Mouse (Mus musculus): ENCODE data around the gene Enkd1. TPM values are rescaled to one million over a fixed set of nuclear protein-coding genes. Genes with fewer than 3 reads are reported as not detected.

Enkd1 gene
- total RNA-seq, 2 experiments from 2014 or later = 2.0 to 3.7 TPM

DNA sequence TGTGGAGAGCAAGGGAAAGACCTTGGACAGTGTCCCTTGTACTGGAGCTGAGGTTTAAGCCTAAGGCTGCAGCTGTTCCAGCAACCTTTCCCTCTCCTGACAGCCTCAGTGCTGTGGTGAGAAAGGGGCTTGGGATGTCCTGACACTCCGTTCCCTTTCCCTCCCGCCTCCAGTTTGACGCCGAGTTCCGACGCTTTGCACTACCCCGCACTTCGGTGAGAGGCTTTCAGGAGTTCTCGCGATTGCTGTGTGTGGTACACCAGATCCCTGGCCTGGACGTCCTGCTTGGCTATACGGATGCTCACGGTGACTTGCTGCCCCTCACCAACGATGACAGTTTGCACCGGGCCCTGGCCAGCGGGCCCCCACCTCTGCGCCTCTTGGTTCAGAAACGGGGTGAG, 6.0 kb downstream of the Enkd1 start:
- no peak for DNase-seq

DNA sequence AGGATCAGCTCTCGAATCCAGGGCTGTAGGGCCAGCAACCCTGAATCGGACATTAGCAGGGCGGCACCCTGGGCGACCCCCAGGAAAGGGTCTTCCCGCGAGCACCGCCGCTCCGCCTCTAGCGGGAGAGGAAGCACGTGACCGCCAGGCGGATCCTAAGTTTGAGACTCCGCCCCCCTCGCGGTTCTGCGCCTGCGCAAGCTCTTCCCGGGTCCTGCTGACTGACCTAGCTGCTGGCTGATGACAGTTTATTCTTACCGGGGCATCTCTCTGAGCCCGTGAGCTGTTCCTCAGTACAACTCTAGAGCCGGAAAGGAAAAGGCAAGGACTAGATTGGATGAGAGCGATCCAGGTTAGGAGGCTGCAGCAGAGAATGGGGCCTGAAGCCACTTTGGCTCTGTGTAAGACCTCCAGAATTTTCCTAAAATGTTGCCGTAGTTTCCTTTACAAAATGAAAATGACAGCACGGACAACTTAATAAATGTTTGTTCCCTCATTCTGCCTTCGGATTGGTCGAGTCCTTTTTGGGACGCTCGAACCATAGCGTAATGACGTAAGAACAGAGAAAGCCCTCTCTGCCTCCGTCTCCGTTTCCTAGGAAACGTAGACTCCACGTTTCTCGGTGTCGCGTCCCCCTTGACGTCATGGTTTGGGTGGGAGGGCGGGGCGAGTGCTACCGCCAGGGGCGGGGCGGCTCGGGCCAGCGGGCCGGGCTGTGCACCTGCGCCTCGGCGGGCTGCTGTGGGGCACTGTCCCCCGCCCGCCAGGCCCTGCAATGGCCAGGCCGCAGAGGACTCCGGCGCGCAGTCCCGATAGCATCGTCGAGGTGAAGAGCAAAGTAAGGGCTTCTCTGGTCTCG, 6.8 kb downstream of the Enkd1 start, which contains the start of the genes Acd and Pard6a:
Acd (minus strand) TSS at position 137 of the 859 bp plus-strand sequence.
Pard6a (plus strand) TSS at position 183 of the 859 bp plus-strand sequence.
- peak; percentile 98 for DNase-seq

DNA sequence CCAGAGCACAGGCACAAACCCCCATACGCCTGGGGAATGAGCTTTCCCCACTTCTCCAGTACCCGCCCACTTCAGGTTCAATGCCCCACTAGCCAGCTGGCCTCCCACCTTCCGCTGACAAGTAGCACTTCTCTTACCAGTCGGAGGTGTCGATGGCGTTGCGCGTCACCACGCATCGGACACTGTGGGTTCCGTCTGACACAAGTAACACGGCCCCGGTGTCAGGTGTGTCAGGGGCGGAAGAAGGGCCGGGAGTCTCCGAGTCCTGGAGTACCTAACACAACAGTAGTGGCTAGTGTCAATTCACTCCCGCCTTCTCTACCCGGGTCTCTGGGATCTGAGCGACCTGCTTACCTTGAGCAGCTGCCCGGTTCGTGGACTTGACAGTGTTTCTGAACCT, 7.4 kb downstream of the Enkd1 start:
- peak; percentile 44 for DNase-seq

DNA sequence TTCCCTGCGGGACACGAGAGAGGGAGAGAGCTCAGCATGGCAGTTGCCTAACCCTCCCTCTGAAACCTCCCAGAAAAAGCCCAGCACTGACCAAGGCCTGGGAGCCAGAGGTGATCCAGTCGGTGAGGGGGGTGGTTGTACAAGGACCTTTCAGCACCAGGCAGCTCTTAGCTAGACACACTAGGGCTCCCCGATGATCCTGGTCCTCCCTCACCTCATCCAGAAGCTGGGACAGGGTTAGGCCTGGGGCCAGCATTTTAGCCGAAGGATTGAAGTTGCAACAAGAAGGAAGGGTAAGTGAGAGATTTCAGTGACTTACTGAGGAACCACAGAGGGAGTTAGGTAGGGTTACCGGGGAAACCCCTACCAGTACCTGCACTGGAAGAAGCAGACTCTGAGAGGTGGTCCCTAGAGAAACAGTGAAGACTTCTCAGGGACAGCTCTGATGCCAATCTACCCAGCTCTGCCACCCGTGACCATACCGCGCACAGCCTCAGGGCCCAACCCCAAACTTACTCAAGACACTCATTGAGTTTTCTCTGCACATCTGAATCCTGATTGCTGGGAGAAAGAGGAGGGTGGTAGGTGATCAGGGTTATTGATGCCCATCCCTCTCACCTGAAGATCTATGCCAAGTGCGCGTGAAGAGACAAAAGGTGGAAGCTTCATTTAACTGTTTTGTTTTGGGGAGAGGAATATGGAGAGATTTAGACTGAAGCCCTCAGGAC, 8.4 kb downstream of the Enkd1 start:
- no peak for DNase-seq

DNA sequence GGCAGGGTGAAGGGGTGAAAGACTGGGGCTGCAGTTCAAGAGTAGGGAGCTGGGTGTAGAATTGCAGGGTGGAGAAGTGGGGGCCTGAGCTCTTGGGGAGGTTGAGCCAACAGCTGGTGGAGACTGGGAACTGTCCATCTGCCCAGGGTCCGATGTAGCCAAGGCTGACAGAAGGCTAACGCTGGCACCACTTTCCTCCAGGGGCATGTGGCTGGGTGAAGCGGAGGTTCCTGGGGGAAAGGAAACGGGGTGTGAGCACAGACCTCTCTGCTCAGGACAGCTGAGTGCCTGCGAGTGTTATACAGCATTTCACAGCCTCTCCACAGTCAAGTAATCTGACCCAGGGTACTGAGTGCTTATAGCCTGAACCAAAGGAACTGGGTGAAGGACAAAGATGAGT, 9.3 kb downstream of the Enkd1 start:
- DNase-seq = no peak

DNA sequence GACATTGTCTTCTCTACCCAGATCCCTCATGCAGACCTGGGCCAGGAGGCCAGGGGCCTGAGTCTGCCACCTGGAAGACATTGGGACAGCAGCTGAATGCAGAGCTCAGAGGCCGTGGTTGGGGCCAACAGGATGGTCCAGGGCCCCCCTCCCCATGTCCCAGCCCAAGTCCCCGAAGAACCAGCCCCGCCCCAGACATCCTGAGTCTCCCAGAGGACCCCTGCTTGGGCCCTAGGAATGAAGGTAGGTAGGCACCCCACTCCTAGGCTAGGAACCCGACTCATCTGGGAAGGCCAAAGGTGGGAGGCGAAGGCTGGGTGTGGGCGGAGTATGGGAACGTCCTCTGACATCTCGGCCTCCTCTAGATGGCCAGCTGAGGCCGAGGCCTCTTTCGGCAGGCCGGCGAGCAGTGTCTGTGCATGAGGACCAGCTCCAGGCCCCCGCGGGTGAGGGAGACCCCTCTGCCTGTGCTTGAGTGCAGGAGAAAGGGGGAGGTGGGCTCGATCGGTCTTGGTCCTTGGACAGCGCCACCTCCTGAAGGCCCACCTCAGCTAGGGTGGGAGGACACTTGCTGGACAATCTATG, 10.7 kb downstream of the Enkd1 start:
- no peak for DNase-seq

DNA sequence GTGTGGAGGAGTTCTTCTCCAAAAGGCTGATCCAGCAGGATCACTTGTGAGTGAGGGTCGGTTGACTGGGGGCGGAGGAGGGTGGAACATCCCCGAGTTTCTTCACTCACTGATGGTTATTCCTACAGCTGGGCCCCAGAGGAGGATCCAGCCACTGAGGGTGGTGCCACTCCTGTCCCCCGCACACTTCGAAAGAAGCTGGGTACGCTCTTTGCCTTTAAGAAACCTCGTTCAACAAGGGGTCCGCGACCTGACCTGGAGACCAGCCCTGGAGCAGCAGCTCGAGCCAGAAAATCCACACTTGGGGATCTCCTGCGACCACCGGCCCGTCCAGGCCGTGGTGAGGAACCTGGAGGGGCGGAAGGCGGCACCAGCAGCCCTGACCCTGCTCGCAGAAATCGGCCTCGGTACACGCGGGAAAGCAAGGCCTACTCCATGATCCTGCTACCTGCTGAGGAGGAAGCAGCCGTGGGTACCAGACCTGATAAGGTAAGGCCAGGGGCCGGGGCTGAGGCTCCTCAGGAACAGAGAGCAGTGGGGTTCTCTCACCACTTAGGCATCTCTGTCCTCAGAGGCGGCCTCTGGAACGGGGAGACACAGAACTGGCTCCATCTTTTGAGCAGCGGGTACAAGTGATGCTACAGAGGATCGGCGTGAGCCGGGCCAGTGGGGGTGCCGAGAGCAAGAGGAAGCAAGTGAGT, 12.8 kb downstream of the Enkd1 start:
- DNase-seq = no peak

DNA sequence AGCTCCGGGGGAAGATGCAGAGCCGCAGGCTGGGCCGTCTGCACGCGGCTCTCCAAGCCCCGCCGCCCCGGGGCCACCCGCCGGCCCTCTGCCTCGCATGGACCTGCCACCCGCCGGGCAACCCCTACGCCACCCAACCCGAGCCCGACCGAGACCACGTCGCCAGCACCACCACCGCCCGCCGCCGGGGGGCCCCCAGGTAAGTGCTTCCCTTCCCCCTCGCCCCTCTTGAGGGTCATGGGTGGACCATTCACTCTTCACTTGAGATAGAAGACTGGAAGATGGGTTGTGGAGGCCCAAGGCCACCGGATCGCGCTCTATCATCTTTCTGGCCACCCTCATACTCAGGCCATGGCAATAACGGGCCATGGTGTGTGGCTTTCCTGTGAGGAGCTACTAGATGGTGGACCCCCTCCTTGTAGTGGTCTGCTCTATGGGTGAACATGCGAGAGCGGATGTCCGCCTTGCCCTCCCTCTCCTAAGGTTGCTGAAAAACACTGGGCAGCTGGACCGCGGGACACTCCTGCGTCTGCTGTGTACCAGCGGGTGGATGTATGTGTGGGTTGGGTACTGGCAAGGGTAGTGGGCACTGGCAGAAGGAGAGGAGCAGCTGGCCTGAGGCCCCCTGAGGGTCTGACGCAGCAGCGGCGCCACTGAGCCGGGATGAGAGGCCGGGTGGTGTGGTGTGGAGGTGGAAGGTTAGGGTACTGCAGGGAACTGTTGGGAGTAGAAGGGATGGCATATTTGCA, 13.8 kb downstream of the Enkd1 start:
- DNase-seq = no peak

DNA sequence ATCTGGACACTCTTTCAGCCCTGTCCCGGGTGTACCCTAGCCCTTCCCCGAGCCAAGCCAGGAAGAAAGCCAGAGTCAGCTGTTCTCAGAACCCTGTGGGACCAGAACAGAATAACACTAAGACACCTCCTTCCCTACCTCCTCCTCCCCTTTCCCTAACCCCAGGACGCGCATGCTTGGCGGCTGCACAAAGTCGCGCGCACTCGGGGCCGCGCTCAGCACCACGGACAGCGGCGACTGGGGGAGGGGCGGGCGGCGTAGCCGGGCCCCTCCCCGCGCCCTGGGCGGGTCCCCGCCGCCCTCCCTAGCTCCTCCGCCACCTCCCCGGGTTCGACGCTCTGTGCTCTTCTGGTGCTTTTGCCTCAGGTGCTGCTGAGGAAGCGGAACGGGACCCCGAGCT, 14.4 kb downstream of the Enkd1 start:
- DNase-seq = peak; percentile 79

DNA sequence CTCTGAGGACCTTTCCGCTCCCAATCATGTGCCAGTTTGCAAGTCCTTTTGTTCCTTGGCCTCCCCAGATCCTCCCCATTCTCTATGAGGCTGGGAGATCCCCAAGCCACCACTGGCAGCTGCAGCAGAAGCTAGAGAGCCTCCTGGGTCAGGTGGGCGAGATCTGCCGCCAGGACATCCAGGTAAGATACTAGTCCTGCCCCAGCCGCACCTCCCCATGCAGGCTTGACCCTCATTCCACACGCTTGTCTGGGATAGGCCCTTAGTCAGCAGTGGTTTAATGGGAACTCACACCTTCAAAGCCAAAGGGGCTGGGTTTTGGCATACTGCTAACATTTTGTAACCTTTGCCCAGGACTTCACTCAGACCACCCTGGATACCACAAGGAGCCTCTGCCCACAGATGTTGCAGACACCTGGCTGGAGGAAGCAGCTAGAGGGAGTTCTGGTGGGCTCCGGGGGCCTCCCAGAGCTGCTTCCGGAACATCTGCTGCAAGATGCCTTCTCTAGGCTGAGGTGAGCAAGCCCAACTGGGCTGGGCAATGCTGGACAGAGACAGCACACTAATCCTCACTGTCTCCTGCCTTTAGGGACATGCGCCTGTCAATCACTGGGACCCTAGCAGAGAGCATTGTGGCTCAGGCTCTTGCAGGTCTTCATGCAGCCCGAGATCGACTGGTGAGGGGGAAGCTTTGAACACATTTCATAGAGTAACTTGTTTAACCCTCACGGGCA, 15.4 kb downstream of the Enkd1 start:
- no peak for DNase-seq

DNA sequence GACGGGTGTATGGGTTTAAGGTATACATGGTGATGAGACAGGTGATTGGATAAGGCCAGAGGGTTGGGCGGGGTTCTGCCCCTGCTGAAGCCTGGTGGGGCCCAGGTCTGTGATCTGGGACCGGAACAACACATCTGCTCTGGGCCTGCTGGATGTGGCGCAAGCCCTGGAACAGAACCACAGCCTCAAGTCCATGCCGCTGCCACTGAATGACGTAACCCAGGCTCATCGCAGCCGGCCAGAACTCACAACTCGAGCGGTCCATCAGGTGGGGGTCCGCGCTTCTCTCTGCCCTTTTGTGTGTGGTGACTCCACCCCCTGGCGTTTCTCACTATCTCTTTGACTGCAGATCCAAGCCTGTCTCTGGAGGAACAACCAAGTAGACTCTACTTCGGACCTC, 17.0 kb downstream of the Enkd1 start:
- no peak for DNase-seq

DNA sequence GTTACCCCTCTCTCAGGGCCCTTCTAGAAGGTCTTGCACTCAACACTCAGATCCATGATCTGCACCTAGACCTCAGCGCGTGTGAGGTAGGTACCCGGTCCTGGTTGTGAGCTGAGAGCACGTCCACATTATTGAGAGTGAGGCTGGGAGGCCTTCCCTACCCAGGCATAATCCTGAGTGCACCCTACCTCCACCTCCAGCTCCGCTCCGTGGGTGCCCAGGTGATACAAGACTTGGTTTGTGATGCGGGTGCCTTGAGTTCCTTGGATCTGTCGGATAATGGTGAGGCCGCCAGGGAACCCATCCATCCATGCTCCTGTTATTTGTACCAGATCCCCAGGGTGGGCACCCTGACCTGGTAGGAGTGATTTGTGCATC, 18.0 kb downstream of the Enkd1 start:
- DNase-seq = no peak

DNA sequence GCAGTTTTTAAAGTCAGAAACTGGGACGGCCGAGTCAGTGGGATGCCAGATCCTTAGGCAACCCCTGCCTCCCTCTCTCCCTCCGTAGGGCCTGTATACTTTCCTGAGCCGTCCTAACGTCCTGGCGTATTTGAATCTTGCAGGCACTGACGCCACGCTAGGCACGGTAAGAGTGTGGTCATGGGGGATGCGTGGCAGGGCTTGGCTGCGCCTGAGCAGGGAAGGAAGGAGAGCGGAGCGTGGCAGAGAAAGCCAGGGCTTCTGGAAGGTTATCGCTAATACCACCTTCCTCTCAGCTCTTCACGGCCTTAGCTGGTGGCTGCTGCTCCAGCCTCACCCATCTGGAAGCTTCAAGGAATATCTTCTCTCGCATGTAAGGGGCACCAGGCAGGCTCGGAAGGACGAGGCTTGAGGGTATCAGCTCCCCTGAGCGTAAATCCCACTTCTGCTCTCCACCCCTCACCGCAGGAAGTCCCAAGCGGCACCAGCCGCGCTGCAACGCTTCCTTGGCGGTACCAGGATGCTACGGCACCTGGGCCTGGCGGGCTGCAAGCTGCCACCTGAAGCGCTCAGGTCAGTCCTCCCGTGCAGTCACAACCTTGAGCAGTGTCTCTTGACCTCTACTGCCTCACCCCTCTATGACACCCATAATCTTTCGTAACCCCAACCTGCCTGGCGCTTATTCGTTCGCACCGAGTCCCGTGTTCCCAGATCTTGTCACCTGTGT, 18.6 kb downstream of the Enkd1 start:
- no peak for DNase-seq

DNA sequence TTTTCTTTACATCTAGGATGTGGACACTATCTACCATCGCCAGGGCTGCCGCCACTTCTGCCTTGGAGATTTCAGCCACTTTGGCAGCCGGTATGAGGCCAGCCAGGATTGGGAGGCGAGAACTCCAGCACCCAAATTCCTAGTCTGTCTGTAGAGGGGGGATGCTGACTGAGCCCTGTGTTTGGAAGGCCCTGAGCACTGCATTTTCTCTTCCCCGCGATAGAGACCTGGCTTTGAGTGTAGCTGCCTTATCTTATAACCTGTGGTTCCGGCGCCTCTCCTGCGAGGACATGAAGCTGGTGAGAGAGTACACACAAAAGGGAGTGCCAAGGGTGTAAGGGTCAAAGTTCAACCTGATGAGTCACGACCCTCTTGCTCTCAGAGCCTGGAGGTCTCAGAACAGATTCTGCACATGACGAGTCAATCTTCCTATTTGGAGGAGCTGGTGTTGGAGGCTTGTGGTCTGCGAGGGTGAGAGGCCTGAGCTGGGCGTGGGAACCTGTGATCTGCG, 19.7 kb downstream of the Enkd1 start:
- no peak for DNase-seq

DNA sequence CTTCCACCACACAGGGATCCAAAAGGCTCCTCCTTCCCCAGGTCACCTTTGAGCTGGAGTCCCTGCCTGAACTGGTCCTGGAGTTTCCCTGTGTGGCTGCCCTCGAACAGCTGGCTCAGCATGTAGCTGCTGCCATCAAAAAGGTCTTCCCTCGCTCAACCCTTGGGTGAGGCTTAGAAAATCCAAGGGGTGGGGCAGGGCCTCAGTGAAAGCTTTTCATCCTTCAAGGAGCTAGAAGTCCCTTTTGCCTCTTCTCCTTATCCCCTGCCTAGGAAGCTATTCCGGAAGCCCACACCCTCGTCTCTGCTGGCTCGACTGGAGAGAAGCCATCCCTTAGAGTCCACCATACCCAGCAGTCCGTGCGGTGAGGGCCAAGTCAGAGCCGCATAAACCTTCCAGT, 20.5 kb downstream of the Enkd1 start:
- DNase-seq = no peak

DNA sequence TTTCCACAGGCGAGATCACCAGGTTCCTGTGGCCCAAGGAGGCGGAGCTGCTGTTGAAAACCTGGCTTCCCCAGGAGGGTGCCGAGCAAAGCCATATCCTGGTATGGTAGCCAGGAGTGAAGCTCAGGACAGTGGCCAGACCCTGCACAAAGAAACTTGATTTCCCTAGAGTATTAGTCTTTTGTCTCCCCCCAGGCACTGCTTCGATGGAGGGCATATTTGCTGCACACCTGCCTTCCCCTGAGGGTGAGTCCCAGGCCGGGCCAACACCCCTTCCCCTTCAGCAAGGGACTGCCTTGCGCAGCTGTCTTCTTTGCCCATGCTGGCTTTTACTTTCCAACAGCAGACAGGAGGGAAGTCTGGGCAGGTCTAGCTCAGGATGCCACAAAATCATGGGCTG, 21.5 kb downstream of the Enkd1 start:
- no peak for DNase-seq

DNA sequence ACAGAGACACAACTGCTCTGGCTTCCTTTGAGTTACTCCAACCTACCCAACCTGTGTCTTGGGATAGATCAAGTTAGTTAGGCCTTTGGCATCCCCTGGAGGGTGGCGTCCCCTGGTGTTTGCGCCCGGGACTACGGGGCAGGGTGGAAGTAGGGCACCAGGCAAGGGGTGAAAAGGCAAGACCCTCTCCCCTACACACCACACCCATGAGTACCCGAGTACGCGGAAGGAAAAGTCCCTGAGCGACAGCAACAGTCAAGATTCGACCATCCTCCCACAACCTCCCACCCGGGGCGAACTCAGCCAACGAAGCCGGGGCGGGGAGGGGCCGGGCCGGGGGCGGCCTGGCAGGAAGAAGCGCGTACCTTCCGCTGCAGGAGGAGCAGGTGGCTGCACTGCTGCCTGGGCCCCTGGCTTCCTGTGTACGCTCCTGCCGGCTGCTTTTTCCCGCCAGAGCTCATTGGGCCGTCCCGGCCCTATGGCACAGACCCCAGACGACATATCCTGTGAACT, 22.2 kb downstream of the Enkd1 start, which contains the start of gene Carmil2:
Carmil2 (plus strand) TSS at position 479 of the 513 bp plus-strand sequence.
- peak; percentile 68 for DNase-seq

DNA sequence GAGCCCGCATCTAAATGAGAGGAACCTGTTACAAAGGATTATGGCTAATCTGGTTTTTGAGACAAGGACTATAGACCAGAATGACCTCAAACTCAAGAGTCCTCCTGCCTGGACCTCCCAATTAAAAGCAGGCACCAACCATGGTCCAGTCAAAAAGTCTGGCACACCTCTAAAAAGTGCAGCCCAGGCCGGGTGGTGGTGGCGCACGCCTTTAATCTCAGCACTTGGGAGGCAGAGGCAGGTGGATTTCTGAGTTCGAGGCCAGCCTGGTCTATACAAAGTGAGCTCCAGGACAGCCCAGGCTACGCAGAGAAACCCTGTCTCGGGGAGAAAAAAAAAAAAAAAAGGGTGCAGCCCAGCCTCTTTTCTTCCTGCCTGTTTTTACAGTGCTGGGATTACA, 22.7 kb downstream of the Enkd1 start:
- DNase-seq = no peak

DNA sequence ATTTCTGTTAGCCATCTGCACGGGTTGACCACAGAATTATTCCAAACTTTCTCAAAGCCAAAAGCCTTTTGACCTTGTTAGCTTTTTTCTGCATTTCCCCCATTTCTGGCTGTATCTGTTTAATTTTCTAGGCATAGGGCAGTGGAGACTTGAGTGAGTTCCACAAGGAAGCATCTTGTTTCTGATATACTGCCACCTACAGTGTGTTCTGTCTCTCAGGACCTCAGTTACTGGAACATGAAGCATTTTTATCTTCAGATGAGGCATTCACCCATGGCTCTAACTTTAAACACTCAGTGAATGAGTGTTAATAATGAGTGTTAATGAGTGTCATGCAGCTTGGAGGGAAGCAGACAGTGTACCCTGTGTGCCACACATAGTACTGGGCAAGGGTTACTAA, 30.1 kb downstream of the Enkd1 start:
- DNase-seq = no peak

DNA sequence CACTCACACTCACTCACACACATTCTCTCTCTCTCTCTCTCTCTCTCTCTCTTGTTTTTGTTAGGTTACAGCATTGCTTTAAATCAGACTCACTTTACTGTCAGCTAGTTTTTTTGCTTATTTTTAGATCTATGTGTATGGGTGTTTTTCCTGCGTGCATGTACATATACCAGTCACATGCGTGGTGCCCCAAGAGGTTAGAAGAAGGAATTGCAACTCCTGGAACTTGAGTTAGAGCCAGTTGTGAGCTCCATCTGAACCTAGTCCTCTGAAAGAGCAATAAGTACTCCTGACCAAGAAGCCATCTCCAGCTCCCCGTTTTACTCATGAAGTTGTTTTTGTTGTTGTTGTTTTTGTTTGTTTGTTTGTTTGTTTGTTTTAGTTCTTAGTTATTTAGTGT, 46.8 kb downstream of the Enkd1 start:
- no peak for DNase-seq

Measured in gastrocnemius, postnatal 10 days (tissue).